Mouse (Mus musculus) cerebellum, postnatal 36 days (tissue): ENCODE measurements around the gene Cdk8.

Experiments used
- DNase-seq, 2 experiments: peaks; one replicate each; pipeline ENCODE4 v3.0.0; 2021 to 2022; ENCODE audit warnings: mixed read lengths in 2 of 2

Gene Cdk8

GRCm38 (mm10) chr5:146330031-146330764 is 99.2 kb downstream of the Cdk8 start:
- peak; percentile 60 to 73 for DNase-seq

GRCm38 (mm10) chr5:146330765-146331115 is 99.7 kb downstream of the Cdk8 start:
- no peak for DNase-seq

DNA sequence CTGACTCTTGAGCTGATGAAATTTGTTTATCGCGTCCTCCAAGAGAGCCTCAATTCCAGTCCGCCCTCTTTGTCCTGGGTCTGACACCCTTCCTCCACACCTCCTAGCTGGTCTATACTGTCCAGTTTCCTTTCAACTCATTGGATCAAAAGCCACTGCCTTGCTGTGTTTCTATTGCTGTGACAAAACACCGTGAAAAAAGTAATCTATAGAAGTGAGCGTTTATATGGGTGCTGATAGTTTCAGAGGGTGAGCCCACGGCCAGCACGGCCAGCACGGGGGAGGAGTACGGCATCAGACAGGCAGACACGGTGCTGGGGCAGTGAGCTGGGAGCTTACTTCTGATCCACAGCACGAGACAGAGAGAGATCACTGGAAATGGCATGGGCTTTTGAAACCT is 100.1 kb downstream of the Cdk8 start:
- no peak for DNase-seq

DNA sequence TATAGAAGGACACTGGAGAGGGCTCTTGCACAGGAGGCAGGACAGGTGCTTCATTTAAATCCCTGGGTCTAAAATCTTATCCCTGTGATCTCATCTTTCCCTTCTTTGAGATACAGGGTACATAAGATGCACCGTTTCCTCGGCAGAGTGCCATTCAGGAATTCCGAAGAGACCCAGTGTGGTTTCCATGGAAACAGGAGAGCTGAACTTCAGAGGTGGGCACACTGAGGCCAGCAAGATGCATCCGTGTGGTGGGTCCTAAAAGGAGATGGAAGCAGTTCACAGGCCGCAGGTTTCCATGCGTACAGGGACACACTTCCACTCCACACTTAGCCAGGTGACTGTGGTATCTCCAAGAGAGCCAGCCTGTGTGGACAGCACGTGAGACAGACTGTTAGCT is 101.5 kb downstream of the Cdk8 start:
- DNase-seq: no peak

DNA sequence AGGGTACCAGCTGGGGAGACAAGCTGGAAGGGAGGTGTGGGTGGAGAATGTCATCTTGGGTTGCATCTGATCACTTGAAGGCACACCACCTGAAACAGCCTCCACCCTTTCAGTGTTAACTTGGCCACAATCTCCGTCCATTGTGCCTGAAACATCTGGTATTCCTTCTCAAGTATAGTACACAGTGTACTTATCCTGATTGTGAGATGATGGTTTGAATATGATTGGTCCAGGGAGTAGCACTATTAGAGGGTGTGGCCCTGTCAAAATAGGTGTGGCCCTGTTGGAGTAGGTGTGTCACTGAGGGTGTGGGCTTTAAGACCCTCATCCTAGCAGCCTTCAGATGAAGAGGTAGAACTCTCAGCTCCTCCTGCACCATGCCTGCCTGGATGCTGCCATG is 103.4 kb downstream of the Cdk8 start:
- no peak for DNase-seq

DNA sequence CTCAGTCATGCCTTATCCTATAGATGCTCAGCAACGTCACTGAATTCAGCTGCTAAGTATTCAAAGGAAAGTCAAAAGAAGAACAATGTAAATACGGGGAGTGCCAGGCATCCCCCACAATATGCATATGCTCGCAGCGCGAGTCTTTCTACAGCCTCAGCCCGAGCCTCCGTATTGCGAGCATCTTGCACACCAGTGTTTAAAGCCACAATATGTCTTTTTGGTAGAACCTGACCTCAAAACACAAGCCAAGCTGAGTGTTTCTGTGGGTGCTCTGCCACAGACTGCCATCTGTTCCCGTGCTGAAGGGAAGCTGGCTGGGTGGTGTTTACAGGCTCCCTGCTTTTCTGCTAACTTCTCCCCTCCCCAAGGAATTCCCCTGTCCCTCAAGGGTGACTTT is 107.0 kb downstream of the Cdk8 start:
- DNase-seq: peak; percentile 37 to 44

GRCm38 (mm10) chr5:146340037-146340436 is 109.0 kb downstream of the Cdk8 start:
- no peak for DNase-seq

DNA sequence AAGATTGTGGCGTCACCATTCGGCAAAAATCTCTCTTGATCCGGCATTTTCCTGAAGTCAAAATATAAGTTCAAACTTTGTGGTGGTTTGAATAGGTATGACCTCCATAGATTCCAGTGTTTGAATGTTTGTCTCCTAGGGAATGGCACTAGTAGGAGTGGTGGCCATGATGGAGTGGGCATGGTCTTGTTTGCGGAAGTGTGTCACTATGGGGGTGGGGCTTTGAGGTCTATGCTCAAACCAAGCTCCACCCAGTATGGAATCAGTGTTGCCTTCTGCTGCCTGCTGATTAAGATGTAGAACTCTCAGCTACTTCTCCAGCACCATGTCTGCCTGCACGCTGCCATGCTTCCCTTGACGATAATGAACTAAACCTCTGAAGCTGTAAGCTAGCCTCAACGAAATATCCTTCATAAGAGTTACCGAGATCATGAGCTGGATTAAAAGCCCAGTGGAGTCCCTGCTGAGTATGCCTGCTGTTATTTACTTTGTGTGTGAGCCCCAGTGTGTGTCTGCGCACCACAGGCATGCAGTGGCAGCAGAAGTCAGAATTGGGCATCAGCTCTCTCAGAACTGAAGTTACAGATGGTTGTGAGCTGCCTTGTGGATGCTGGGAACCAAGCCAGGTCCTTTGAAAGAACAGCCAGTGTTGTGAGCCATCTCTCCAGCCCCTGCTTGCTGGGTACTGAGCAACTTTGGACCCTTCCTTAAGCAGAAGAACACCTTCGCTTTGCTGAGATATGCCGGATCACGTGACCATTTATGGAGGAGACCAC is 114.1 kb downstream of the Cdk8 start:
- no peak for DNase-seq

DNA sequence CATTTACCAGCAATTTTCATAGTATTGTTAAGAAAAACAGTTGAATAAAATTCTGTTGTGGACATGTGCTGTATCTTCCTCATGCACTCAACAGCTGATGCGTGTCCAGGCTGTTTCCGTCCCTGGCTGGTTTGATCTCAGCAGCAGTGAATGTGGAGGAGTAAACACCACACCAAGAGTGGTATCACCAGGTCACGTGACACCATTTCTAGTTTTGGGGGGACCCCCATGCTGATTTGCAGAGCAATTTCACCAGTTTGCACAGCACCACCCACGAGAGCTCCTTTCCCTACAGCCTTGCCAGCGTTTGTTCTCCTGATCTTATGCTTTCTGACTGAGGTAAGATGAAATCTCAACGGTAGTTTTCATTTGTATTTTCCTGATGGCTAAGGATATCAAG is 116.1 kb downstream of the Cdk8 start:
- no peak for DNase-seq

DNA sequence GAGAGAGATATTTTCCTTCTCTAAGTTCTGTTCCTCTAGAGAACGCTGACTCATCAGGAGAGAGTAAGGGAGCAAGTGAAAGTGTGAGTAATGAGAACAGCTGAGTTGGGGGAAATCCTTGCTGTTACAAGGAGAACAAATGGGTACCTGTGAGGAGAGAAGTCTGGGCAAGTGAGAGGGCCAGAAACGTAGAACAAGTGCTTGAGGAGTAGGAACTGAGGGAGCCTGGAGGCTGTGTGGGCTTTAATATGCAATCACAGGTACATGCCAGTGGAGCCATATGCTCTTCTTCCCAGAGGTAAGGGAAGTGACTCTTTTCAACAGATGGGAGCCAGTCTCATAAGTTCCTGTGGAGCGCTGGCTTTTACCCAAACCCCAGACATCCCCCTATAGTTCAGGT is 118.2 kb downstream of the Cdk8 start:
- DNase-seq: peak; percentile 27 to 28

GRCm38 (mm10) chr5:146350784-146351183 is 119.8 kb downstream of the Cdk8 start:
- no peak for DNase-seq

- DNase-seq: no peak
Observed at GRCm38 (mm10) chr5:146352006-146352405, 121.0 kb downstream of the Cdk8 start.
